Mouse (Mus musculus) adrenal gland, postnatal 10 days (tissue): ENCODE measurements around the gene Cotl1. TPM values are rescaled to one million over a fixed set of nuclear protein-coding genes. Genes with fewer than 3 reads are reported as not detected.

Experiments used
- DNase-seq: peaks from one replicate; pipeline ENCODE4 v3.0.0; 2021; ENCODE audit warnings: mixed read lengths
- total RNA-seq, 2 experiments: library from RNA; stranded (reverse); gene quantifications; 2 replicates each; pipeline ENCODE4 v1.2.3; 2021

The Cotl1 gene
- total RNA-seq, 2 experiments from 2014 or later, result 68.0 to 77.5 TPM

GRCm38 (mm10) chr8:119816219-119816618, 24.1 kb downstream of the Cotl1 start:
- DNase-seq, result no peak

GRCm38 (mm10) chr8:119812650-119813431, 27.5 kb downstream of the Cotl1 start:
- DNase-seq, result no peak

- DNase-seq, result no peak
These were observed 28.4 kb downstream of the Cotl1 start for GRCm38 (mm10) chr8:119811925-119812324.

- DNase-seq, result no peak
These were observed 29.3 kb downstream of the Cotl1 start for GRCm38 (mm10) chr8:119810953-119811499.

- DNase-seq, result no peak
These were observed 30.0 kb downstream of the Cotl1 start for GRCm38 (mm10) chr8:119810127-119810868.

GRCm38 (mm10) chr8:119809620-119810019, 30.7 kb downstream of the Cotl1 start:
- DNase-seq, result no peak

GRCm38 (mm10) chr8:119807687-119808086, 32.7 kb downstream of the Cotl1 start:
- DNase-seq, result no peak

GRCm38 (mm10) chr8:119806422-119807263, 33.7 kb downstream of the Cotl1 start:
- peak; percentile 80 for DNase-seq

GRCm38 (mm10) chr8:119805275-119805674, 35.1 kb downstream of the Cotl1 start:
- no peak for DNase-seq

- no peak for DNase-seq
These were observed 37.8 kb downstream of the Cotl1 start for GRCm38 (mm10) chr8:119802592-119802991.

- DNase-seq, result no peak
These were observed 39.2 kb downstream of the Cotl1 start for GRCm38 (mm10) chr8:119801168-119801567.

- DNase-seq, result no peak
These were observed 41.4 kb downstream of the Cotl1 start for GRCm38 (mm10) chr8:119798965-119799264.

GRCm38 (mm10) chr8:119798170-119798964, 42.0 kb downstream of the Cotl1 start:
- DNase-seq, result peak; percentile 56

GRCm38 (mm10) chr8:119795651-119796050, 44.7 kb downstream of the Cotl1 start:
- DNase-seq, result no peak

GRCm38 (mm10) chr8:119794689-119795088, 45.7 kb downstream of the Cotl1 start:
- no peak for DNase-seq

- peak; percentile 72 for DNase-seq
These were observed 48.3 kb downstream of the Cotl1 start for GRCm38 (mm10) chr8:119791804-119792704.

- DNase-seq, result no peak
These were observed 50.8 kb downstream of the Cotl1 start for GRCm38 (mm10) chr8:119789581-119789980.

GRCm38 (mm10) chr8:119788607-119789381, 51.5 kb downstream of the Cotl1 start:
- no peak for DNase-seq

- DNase-seq, result no peak
These were observed 53.0 kb downstream of the Cotl1 start for GRCm38 (mm10) chr8:119787341-119787740.

GRCm38 (mm10) chr8:119786871-119787270, 53.5 kb downstream of the Cotl1 start:
- no peak for DNase-seq
